Mouse (Mus musculus): ENCODE measurements at regions not wholly inside any gene's neighbourhood (a gene's known extent, or its start where the extent isn't known, plus 50 kb on each side); places are given as distances from the start of the nearest gene placed in this dataset.

DNA sequence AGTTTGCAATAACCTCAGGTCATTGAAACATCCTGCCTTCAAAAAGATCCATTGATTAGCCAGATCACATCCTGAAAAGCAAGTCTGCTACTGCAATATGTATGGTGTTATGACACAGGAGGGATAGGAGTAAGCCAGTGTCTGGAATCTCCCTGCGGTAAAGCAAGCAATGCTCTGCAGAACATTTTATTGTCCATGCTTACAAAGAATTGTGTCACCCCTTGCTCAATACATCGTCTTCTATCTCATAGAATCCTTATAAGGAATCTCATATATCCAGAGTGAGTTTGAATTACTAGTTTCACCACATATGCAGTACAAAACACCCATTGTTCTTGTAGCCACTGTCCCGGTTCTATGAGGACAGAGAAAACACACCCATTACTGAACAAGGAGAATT lies 162.1 kb upstream of the Usp25 start:
- in situ Hi-C loops (cut with MboI; ENCODE audit: unreplicated experiment in 2 of 2), result no loop called here

- in situ Hi-C loops (cut with MboI; ENCODE audit: unreplicated experiment in 2 of 2), result no loop called here
These were observed 176.1 kb upstream of the Usp25 start for GRCm38 (mm10) chr16:76837450-76837849.

- in situ Hi-C loops (cut with MboI; ENCODE audit: unreplicated experiment in 2 of 2), result no loop called here
These were observed 183.1 kb upstream of the Usp25 start for GRCm38 (mm10) chr16:76830371-76830770.

DNA sequence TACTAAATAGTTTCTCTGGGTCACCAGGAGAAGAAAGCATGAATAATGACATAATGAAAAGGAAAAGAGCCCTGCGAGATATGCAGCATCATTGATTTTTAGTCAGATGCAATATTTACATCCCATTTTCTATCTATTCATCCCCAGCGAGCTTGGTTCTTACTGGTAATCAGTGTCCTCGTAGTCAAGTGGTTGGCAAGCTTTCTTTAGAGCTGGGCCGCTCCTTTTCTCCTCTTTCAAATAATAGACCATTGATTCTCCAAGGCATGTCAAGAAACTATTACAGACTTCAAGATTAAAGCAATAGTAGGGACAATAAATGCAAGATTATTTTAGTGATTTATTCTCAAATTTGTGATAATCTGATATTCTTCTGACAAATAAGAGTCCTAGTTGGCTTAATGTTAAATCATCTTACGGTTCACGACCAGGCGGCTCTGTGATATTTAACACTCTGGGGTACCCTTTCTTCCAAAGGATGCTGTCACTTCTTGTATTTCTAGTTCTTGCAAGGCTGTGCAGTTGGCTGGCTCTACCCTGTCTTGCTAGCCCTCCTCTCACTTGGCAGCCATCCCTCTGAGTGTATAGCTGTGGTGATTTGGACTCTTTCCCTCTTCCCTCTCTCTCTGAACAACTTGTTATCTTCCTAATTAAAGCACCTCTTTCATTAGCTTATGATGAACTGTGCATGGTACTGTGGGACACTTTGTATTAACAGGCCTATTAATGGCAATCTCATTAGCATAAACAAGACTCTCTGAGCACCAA lies 185.6 kb upstream of the Usp25 start:
- in situ Hi-C loops (cut with MboI; ENCODE audit: unreplicated experiment in 2 of 2), result no loop called here

DNA sequence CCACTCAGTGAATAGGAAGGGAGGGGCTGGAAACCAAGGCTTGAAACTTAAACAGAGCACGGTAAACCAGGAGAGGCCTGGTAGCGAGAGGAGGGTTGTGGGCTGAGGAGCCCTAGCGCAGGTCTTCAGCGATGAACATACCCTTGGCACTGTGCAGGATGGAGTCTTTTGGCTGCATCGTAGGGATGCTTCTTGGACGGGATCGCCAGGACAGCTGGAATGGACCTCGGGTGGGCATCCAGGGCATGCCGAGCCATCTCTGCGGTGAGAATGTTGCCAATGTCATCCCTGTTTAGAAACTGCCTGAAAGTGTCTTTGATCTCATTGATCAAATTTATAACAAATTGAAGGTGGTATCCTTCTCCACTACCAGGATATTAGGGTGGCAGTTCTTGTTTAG lies 192.2 kb upstream of the Usp25 start:
- in situ Hi-C loops (cut with MboI; ENCODE audit: unreplicated experiment in 2 of 2), result no loop called here

GRCm38 (mm10) chr16:76816056-76816885 lies 197.2 kb upstream of the Usp25 start:
- in situ Hi-C loops (cut with MboI; ENCODE audit: unreplicated experiment in 2 of 2), result no loop called here

GRCm38 (mm10) chr16:76803725-76804124 lies 209.8 kb upstream of the Usp25 start:
- in situ Hi-C loops (cut with MboI; ENCODE audit: unreplicated experiment in 2 of 2), result no loop called here

- in situ Hi-C loops (cut with MboI; ENCODE audit: unreplicated experiment in 2 of 2), result no loop called here
These were observed 226.9 kb upstream of the Usp25 start for GRCm38 (mm10) chr16:76786405-76787155.

DNA sequence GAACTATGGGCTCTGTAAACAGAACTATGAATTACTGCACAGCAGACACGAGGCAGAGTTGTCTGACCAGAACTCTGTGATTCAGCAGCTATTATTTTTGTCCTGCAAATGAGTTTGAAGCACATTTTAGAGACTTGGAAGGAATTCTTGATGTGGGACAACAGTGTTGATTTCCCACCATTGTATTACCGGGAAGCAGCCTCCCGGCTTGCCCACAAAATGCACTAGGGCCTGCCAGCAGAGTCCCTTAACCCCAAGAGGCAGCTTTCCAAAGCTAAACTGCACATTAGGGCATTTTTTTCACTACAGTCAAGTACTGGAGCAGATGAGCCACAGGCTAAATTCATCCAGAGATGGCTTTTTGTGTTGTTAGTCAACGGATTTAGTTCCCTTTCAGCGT lies 230.8 kb upstream of the Usp25 start:
- in situ Hi-C loops (cut with MboI; ENCODE audit: unreplicated experiment in 2 of 2), result no loop called here

GRCm38 (mm10) chr16:76775790-76776189 lies 237.7 kb upstream of the Usp25 start:
- in situ Hi-C loops (cut with MboI; ENCODE audit: unreplicated experiment in 2 of 2), result no loop called here

DNA sequence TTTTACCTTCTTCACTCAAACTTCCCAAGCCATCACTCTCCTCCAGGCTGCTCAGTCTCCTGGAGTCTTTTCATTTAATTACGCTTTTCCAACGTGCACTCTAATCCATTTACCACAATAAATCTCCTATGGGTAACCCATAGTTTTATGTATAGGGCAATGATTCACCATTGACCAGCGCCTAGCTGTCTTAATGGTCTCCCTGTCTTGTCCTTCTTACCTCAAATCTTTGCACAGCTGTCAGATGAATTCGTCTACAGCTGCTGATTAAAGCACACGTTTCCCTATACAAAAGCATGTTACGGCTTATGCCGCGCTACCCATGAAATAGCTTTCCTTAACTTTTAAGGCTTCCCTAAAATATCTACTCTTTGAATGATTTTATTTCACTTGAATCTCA lies 239.5 kb upstream of the Usp25 start:
- in situ Hi-C loops (cut with MboI; ENCODE audit: unreplicated experiment in 2 of 2), result no loop called here

GRCm38 (mm10) chr16:76773466-76773865 lies 240.0 kb upstream of the Usp25 start:
- in situ Hi-C loops (cut with MboI; ENCODE audit: unreplicated experiment in 2 of 2), result no loop called here

DNA sequence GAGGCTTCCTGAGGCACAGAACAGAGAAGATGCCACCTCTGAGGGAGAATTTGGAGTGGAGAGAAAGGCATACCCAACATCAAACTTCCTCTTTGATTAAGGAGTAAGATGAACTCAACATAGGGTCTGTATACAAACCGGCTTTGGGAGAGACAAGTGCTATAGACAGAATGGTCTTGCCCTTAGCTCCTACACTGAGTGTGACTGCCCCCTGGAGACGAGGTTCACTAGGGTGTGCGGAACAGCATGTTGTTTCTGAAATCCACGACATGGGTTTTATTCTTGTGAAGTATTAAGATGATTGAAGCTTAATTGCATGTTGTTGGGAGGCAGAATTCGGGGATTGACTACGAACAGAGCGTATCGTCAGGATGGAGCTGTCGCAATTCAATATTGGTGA lies 244.9 kb upstream of the Usp25 start:
- in situ Hi-C loops (cut with MboI; ENCODE audit: unreplicated experiment in 2 of 2), result no loop called here

DNA sequence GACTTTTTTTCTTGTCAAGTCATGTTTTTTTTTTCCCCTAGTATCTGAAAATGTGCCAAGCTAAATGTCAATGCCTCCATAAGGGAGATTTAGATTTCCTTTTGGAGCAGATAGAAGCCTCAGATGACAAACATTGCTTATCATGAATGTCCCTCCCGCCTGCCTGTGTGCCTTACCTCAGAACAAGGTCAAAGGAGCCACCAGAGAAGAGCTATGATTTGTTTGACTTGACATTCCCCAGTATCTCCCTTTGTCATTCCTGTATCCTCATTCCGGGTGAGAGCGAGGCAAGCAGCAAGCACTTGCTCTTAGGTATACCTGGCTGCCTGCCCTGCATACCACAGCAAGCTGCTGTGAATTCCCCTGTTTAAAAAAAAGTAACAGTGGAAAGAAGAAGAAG lies 246.9 kb upstream of the Usp25 start:
- in situ Hi-C loops (cut with MboI; ENCODE audit: unreplicated experiment in 2 of 2), result no loop called here

DNA sequence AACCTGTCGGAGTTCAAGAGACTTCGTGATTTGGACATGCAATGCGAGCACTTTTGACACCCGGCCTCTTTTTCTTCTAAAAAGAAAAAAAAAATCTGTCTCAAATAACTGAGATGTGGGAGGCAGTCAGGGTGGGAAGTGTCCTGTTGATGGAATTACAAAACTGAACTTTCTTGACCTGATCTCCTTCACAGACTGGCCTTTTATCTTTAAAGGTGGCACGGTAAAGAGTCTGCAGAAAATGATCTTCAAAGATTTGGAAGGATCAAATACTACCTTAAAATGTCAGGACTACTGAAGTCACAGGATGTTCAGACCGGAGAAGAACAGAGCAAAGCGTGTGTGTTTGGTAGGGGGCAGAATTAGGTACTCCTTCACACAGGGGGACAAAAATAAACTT lies 248.0 kb upstream of the Usp25 start:
- in situ Hi-C loops (cut with MboI; ENCODE audit: unreplicated experiment in 2 of 2), result no loop called here

DNA sequence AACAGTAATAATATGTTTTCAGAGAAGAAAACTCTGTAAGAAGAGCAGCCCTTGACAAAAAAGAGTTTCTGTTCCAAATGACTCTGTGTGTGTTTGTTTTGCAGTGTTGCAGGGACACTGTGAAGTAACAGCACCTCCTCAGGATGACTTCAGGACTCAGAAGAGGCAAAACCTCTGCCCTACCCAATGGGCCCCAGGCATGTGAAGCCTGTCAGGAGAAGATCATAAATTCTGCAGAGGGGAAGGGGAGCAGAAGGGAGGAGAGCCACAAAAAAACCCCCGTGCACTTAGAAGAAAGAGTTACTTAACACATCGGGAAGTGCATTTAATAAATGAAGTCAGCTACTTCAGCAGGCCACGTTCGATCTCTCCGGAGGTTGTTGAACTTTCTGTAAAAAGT lies 248.5 kb upstream of the Usp25 start:
- in situ Hi-C loops (cut with MboI; ENCODE audit: unreplicated experiment in 2 of 2), result no loop called here

- in situ Hi-C loops (cut with MboI; ENCODE audit: unreplicated experiment in 2 of 2), result no loop called here
These were observed 250.8 kb upstream of the Usp25 start for GRCm38 (mm10) chr16:76762619-76763283.

DNA sequence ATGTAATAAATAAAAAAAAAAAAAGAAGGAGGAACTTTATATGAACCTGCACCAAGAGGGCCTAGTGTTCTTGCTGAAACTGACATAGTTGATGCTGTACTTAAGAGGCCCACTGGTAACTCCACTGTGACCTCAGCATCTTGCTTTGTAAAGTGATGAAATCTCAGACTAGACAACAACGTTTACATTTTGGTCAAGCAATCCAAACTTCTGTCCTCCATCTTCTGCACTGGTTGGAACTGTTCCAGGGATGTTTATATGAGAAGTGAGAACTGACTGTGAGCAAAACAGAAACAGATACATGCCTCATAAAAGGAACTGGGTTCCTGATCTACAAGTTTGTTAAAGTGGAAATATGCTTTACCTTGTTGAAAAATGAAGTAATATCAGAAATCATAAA lies 251.7 kb upstream of the Usp25 start:
- in situ Hi-C loops (cut with MboI; ENCODE audit: unreplicated experiment in 2 of 2), result no loop called here

GRCm38 (mm10) chr16:76761004-76761403 lies 252.5 kb upstream of the Usp25 start:
- in situ Hi-C loops (cut with MboI; ENCODE audit: unreplicated experiment in 2 of 2), result no loop called here

GRCm38 (mm10) chr16:76754871-76755270 lies 258.6 kb upstream of the Usp25 start:
- in situ Hi-C loops (cut with MboI; ENCODE audit: unreplicated experiment in 2 of 2), result no loop called here

DNA sequence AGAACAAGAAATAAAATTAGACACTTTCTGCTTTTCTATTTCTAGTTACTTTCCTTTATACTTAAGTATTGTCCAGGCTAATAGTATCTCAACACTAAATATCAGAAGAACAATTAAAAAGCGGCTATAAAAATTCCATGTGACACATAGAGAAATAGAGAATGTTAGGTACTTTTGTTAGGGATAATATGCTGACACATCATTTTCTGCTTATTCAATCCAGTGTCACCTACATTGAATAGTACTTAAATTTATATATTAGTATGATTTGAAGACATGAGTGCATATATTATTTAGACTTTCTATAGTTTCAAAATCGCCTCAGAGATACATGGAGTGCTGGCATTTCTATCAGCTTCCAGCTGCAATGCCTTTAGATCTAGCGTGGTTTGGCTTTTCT lies 267.1 kb upstream of the Usp25 start:
- in situ Hi-C loops (cut with MboI; ENCODE audit: unreplicated experiment in 2 of 2), result no loop called here
